Mouse (Mus musculus): ENCODE measurements around the gene Slc7a5. TPM values are rescaled to one million over a fixed set of nuclear protein-coding genes. Genes with fewer than 3 reads are reported as not detected.

Gene Slc7a5
- polyA plus RNA-seq, 1 experiment = 112 TPM

- Histone ChIP-seq H3K4me3 (ENCODE audit: insufficient read depth, poor library complexity, severe bottlenecking) (no peak overlapping the region), H3K27me3 (ENCODE audit: control insufficient read depth, insufficient read depth, insufficient read length) (no peaks in the 10 kb centered on the region), H3K79me3 (ENCODE audit: low read depth) (peaks cover 4% of the 10 kb centered on the region), H3K79me2 (ENCODE audit: control insufficient read depth, insufficient read depth) (peaks cover 27% of the 10 kb centered on the region), H3ac (ENCODE audit: control insufficient read depth, insufficient read length, low read depth) (no peak overlapping the region), H3K36me3 (ENCODE audit: control insufficient read depth, insufficient read depth) (peaks cover 33% of the 10 kb centered on the region)
- no peak for TF ChIP-seq MAX (IDR thresholded peaks at IDR 0.05)
- TF ChIP-seq MYOD1 (IDR thresholded peaks at IDR 0.05; ENCODE audit: control insufficient read depth, insufficient read length, low read depth) = no peak
- TF ChIP-seq CEBPB (IDR thresholded peaks at IDR 0.05; ENCODE audit: low read depth) = no peak
- no peak for TF ChIP-seq FOSL1 (IDR thresholded peaks at IDR 0.05; ENCODE audit: insufficient read depth, low read length, poor library complexity, severe bottlenecking)
- TF ChIP-seq MYOG (IDR thresholded peaks at IDR 0.05; ENCODE audit: control insufficient read depth, extremely low read depth, insufficient read length) = no peak
- no peak for TF ChIP-seq CTCF (IDR thresholded peaks at IDR 0.05; ENCODE audit: control insufficient read depth, insufficient read depth, insufficient read length)
- no peak for TF ChIP-seq USF1 (IDR thresholded peaks at IDR 0.05; ENCODE audit: low read depth)
These were observed 17.4 kb downstream of the Slc7a5 start for GRCm38 (mm10) chr8:121889810-121890785.

GRCm38 (mm10) chr8:121889317-121889716 lies 18.2 kb downstream of the Slc7a5 start:
- Histone ChIP-seq H3K4me3 (ENCODE audit: insufficient read depth, poor library complexity, severe bottlenecking) (no peak overlapping the region), H3K36me3 (ENCODE audit: control insufficient read depth, insufficient read depth) (peaks cover 34% of the 10 kb centered on the region), H3ac (ENCODE audit: control insufficient read depth, insufficient read length, low read depth) (no peak overlapping the region)

GRCm38 (mm10) chr8:121887547-121887946 lies 19.9 kb downstream of the Slc7a5 start:
- H3K4me3 ChIP-seq (ENCODE audit: insufficient read depth, poor library complexity, severe bottlenecking) = no peak overlapping the region
- H3K27me3 ChIP-seq (ENCODE audit: control insufficient read depth, insufficient read depth, insufficient read length) = no peaks in the 10 kb centered on the region
- peaks cover 48% of the 10 kb centered on the region for H3K36me3 ChIP-seq (ENCODE audit: control insufficient read depth, insufficient read depth)
- TF ChIP-seq CEBPB (IDR thresholded peaks at IDR 0.05; ENCODE audit: low read depth) (no peak), MYOG (IDR thresholded peaks at IDR 0.05; ENCODE audit: control insufficient read depth, extremely low read depth, insufficient read length) (no peak), MAX (IDR thresholded peaks at IDR 0.05) (no peak), MYOD1 (IDR thresholded peaks at IDR 0.05; ENCODE audit: control insufficient read depth, insufficient read length, low read depth) (no peak), USF1 (IDR thresholded peaks at IDR 0.05; ENCODE audit: low read depth) (no peak), FOSL1 (IDR thresholded peaks at IDR 0.05; ENCODE audit: insufficient read depth, low read length, poor library complexity, severe bottlenecking) (no peak), CTCF (IDR thresholded peaks at IDR 0.05; ENCODE audit: control insufficient read depth, insufficient read depth, insufficient read length) (no peak)
- H3ac ChIP-seq (ENCODE audit: control insufficient read depth, insufficient read length, low read depth) = no peak overlapping the region
- peaks cover under 1% of the 10 kb centered on the region for H3K79me3 ChIP-seq (ENCODE audit: low read depth)
- peaks cover 13% of the 10 kb centered on the region for H3K79me2 ChIP-seq (ENCODE audit: control insufficient read depth, insufficient read depth)

More at GRCm38 (mm10) chr8:121889317-121889716, 18.2 kb downstream of the Slc7a5 start:
- TF ChIP-seq MYOG (IDR thresholded peaks at IDR 0.05; ENCODE audit: control insufficient read depth, extremely low read depth, insufficient read length) (no peak), CEBPB (IDR thresholded peaks at IDR 0.05; ENCODE audit: low read depth) (no peak), FOSL1 (IDR thresholded peaks at IDR 0.05; ENCODE audit: insufficient read depth, low read length, poor library complexity, severe bottlenecking) (no peak), CTCF (IDR thresholded peaks at IDR 0.05; ENCODE audit: control insufficient read depth, insufficient read depth, insufficient read length) (no peak), MAX (IDR thresholded peaks at IDR 0.05) (no peak), USF1 (IDR thresholded peaks at IDR 0.05; ENCODE audit: low read depth) (no peak)
- H3K79me3 ChIP-seq (ENCODE audit: low read depth) = peaks cover 4% of the 10 kb centered on the region
- no peaks in the 10 kb centered on the region for H3K27me3 ChIP-seq (ENCODE audit: control insufficient read depth, insufficient read depth, insufficient read length)
- peaks cover 23% of the 10 kb centered on the region for H3K79me2 ChIP-seq (ENCODE audit: control insufficient read depth, insufficient read depth)

GRCm38 (mm10) chr8:121885433-121885832 lies 22.1 kb downstream of the Slc7a5 start:
- Histone ChIP-seq H3K79me2 (ENCODE audit: control insufficient read depth, insufficient read depth) (peaks cover 6% of the 10 kb centered on the region), H3K36me3 (ENCODE audit: control insufficient read depth, insufficient read depth) (peaks cover 48% of the 10 kb centered on the region)
- TF ChIP-seq CEBPB (IDR thresholded peaks at IDR 0.05; ENCODE audit: low read depth) (no peak), CTCF (IDR thresholded peaks at IDR 0.05; ENCODE audit: control insufficient read depth, insufficient read depth, insufficient read length) (no peak), MYOD1 (IDR thresholded peaks at IDR 0.05; ENCODE audit: control insufficient read depth, insufficient read length, low read depth) (no peak), MAX (IDR thresholded peaks at IDR 0.05) (no peak), MYOG (IDR thresholded peaks at IDR 0.05; ENCODE audit: control insufficient read depth, extremely low read depth, insufficient read length) (no peak), USF1 (IDR thresholded peaks at IDR 0.05; ENCODE audit: low read depth) (no peak), FOSL1 (IDR thresholded peaks at IDR 0.05; ENCODE audit: insufficient read depth, low read length, poor library complexity, severe bottlenecking) (no peak)

GRCm38 (mm10) chr8:121885001-121885400 lies 22.5 kb downstream of the Slc7a5 start:
- no peak overlapping the region for H3ac ChIP-seq (ENCODE audit: control insufficient read depth, insufficient read length, low read depth)
- no peak overlapping the region for H3K4me3 ChIP-seq (ENCODE audit: insufficient read depth, poor library complexity, severe bottlenecking)
- peaks cover 48% of the 10 kb centered on the region for H3K36me3 ChIP-seq (ENCODE audit: control insufficient read depth, insufficient read depth)
- no peaks in the 10 kb centered on the region for H3K27me3 ChIP-seq (ENCODE audit: control insufficient read depth, insufficient read depth, insufficient read length)
- TF ChIP-seq CEBPB (IDR thresholded peaks at IDR 0.05; ENCODE audit: low read depth) (no peak), MAX (IDR thresholded peaks at IDR 0.05) (no peak), USF1 (IDR thresholded peaks at IDR 0.05; ENCODE audit: low read depth) (no peak), MYOG (IDR thresholded peaks at IDR 0.05; ENCODE audit: control insufficient read depth, extremely low read depth, insufficient read length) (no peak), MYOD1 (IDR thresholded peaks at IDR 0.05; ENCODE audit: control insufficient read depth, insufficient read length, low read depth) (no peak), FOSL1 (IDR thresholded peaks at IDR 0.05; ENCODE audit: insufficient read depth, low read length, poor library complexity, severe bottlenecking) (no peak), CTCF (IDR thresholded peaks at IDR 0.05; ENCODE audit: control insufficient read depth, insufficient read depth, insufficient read length) (no peak)
- no peaks in the 10 kb centered on the region for H3K79me3 ChIP-seq (ENCODE audit: low read depth)
- peaks cover 1% of the 10 kb centered on the region for H3K79me2 ChIP-seq (ENCODE audit: control insufficient read depth, insufficient read depth)

More at GRCm38 (mm10) chr8:121885433-121885832, 22.1 kb downstream of the Slc7a5 start:
- H3ac ChIP-seq (ENCODE audit: control insufficient read depth, insufficient read length, low read depth) = no peak overlapping the region
- H3K4me3 ChIP-seq (ENCODE audit: insufficient read depth, poor library complexity, severe bottlenecking) = no peak overlapping the region
- H3K79me3 ChIP-seq (ENCODE audit: low read depth) = no peaks in the 10 kb centered on the region
- no peaks in the 10 kb centered on the region for H3K27me3 ChIP-seq (ENCODE audit: control insufficient read depth, insufficient read depth, insufficient read length)

Data from C2C12 (cell line).